Mouse (Mus musculus) liver, embryonic 16.5 days (tissue): ENCODE data around the gene Gm3285. TPM values are rescaled to one million over a fixed set of nuclear protein-coding genes. Genes with fewer than 3 reads are reported as not detected.

Source experiments
- ATAC-seq: fragments of 200-750 bp; cut with Nextera tagmentation; 2 replicates; pipeline ENCODE4 v1.8.0; 2017; ENCODE audit warnings: low read depth, mild to moderate bottlenecking, moderate number of reproducible peaks, moderate library complexity
- H3K27ac ChIP-seq: fragments of 300-500 bp; sonication (generic); 2 replicates; pipeline ENCODE4 v1.5.1; 2014; ENCODE audit warnings: mild to moderate bottlenecking, low read length
- H3K27me3 ChIP-seq: fragments of 300-500 bp; sonication (generic); 2 replicates; pipeline ENCODE4 v1.6.1; 2014; ENCODE audit warnings: low read depth, low read length, mixed read lengths; ENCODE audit not compliant: control insufficient read depth, insufficient read depth
- H3K36me3 ChIP-seq: fragments of 300-500 bp; sonication (generic); 2 replicates; pipeline ENCODE4 v1.6.1; 2014; ENCODE audit warnings: mild to moderate bottlenecking; ENCODE audit not compliant: control insufficient read depth, insufficient read depth
- H3K4me1 ChIP-seq: fragments of 300-500 bp; sonication (generic); 2 replicates; pipeline ENCODE4 v1.6.1; 2014; ENCODE audit warnings: low read depth, low read length, mixed read lengths; ENCODE audit not compliant: control insufficient read depth
- H3K4me2 ChIP-seq: fragments of 300-500 bp; sonication (generic); 2 replicates; pipeline ENCODE4 v1.6.1; 2014; ENCODE audit warnings: low read depth, low read length, mixed read lengths
- H3K4me3 ChIP-seq: fragments of 300-500 bp; sonication (generic); 2 replicates; pipeline ENCODE4 v1.5.1; 2014; ENCODE audit warnings: low read depth, mild to moderate bottlenecking, low read length
- H3K9ac ChIP-seq: fragments of 300-500 bp; sonication (generic); 2 replicates; pipeline ENCODE4 v1.6.1; 2014; ENCODE audit warnings: low read depth, low read length
- H3K9me3 ChIP-seq: fragments of 300-500 bp; sonication (generic); replicated peaks from 2 replicates; pipeline ENCODE4 v1.6.1; 2016; ENCODE audit warnings: low read length; ENCODE audit not compliant: control insufficient read depth
- WGBS: fragments of 180-500 bp; shearing (Covaris S2); extraction: QIAGEN DNeasy Blood & Tissue Kit; methylation state at CpG from one replicate; pipeline ENCODE4 v1.1.7; 2014; ENCODE audit not compliant: insufficient replicate concordance; 5-methylcytosine and 5-hydroxymethylcytosine counted together
- polyA plus RNA-seq: library from polyadenylated mRNA; unstranded; fragments of >200 nt; fragmentation: Nextera tagmentation; extraction: Ambion mirVana; gene quantifications from 2 replicates; pipeline ENCODE4 v1.2.1, GENCODE M21; 2015

Gene Gm3285
- polyA plus RNA-seq, 1 experiment from 2014 or later: not detected

- H3K27ac ChIP-seq: no peak overlapping the region
- H3K4me3 ChIP-seq: peak overlapping the region; percentile 64
- WGBS: 5% methylated on average over 35 of the region's 35 CpGs
- peaks cover 16% of the 10 kb centered on the region for H3K27me3 ChIP-seq
- no peaks in the 10 kb centered on the region for H3K9me3 ChIP-seq
- peaks cover 6% of the 10 kb centered on the region for H3K4me1 ChIP-seq
- H3K36me3 ChIP-seq: no peaks in the 10 kb centered on the region
- ATAC-seq: peak; percentile 66
- no peak overlapping the region for H3K9ac ChIP-seq
- peak overlapping the region; percentile 55 for H3K4me2 ChIP-seq
These were observed 41.3 kb downstream of the Gm3285 start for GRCm38 (mm10) chr10:77902894-77903715.

Other genes with a start within 250 kb of the Gm3285 start
- 43.7 and 46.3 TPM in 2 replicates for gene Ube2g2, start 239.7 kb upstream of the Gm3285 start, polyA plus RNA-seq
- gene Tspear, start 175.4 kb upstream of the Gm3285 start, polyA plus RNA-seq: 0.05 TPM in 1 of 2 replicates, not detected in the other
- gene Gm19402, start 171.2 kb upstream of the Gm3285 start, polyA plus RNA-seq: not detected in 2 replicates
- not detected in 2 replicates for gene Gm9508, start 164.7 kb upstream of the Gm3285 start, polyA plus RNA-seq
- gene Gm10272, start 155.3 kb upstream of the Gm3285 start, polyA plus RNA-seq: not detected in 2 replicates
- not detected in 2 replicates for gene Gm10024, start 150.5 kb upstream of the Gm3285 start, polyA plus RNA-seq
- gene Gm10142, start 146.2 kb upstream of the Gm3285 start, polyA plus RNA-seq: not detected in 2 replicates
- not detected in 2 replicates for gene Krtap12-1, start 141.4 kb upstream of the Gm3285 start, polyA plus RNA-seq
- not detected in 2 replicates for gene Gm10100, start 135.5 kb upstream of the Gm3285 start, polyA plus RNA-seq
- gene Gm18596, start 119.3 kb upstream of the Gm3285 start, polyA plus RNA-seq: not detected in 2 replicates
- gene Gm9736, start 110.6 kb upstream of the Gm3285 start, polyA plus RNA-seq: not detected in 2 replicates
- gene Gm3233, start 102.3 kb upstream of the Gm3285 start, polyA plus RNA-seq: not detected in 2 replicates
- gene Gm3238, start 90.7 kb upstream of the Gm3285 start, polyA plus RNA-seq: not detected in 2 replicates
- gene Gm7138, start 85.0 kb upstream of the Gm3285 start, polyA plus RNA-seq: not detected in 2 replicates
- not detected in 2 replicates for gene Gm3250, start 79.4 kb upstream of the Gm3285 start, polyA plus RNA-seq
- not detected in 2 replicates for gene Gm7137, start 73.8 kb upstream of the Gm3285 start, polyA plus RNA-seq
- not detected in 2 replicates for gene Gm9639, start 66.9 kb upstream of the Gm3285 start, polyA plus RNA-seq
- gene Gm19668, start 62.8 kb upstream of the Gm3285 start, polyA plus RNA-seq: not detected in 2 replicates
- gene Gm9507, start 50.1 kb upstream of the Gm3285 start, polyA plus RNA-seq: not detected in 2 replicates
- not detected in 2 replicates for gene Gm2696, start 47.3 kb upstream of the Gm3285 start, polyA plus RNA-seq
- gene Krtap10-4, start 34.9 kb upstream of the Gm3285 start, polyA plus RNA-seq: not detected in 2 replicates
- not detected in 2 replicates for gene Krtap10-10, start 26.0 kb upstream of the Gm3285 start, polyA plus RNA-seq
- not detected in 2 replicates for gene Gm36176, start 15.2 kb upstream of the Gm3285 start, polyA plus RNA-seq
- not detected in 2 replicates for gene Gm10318, start 9.1 kb upstream of the Gm3285 start, polyA plus RNA-seq
- gene Lrrc3, start 40.6 kb downstream of the Gm3285 start, polyA plus RNA-seq: 16.5 and 18.6 TPM in 2 replicates
- gene Trpm2, start 108.6 kb downstream of the Gm3285 start, polyA plus RNA-seq: 2.7 and 3.0 TPM in 2 replicates
- 3.7 and 4.0 TPM in 2 replicates for gene 1810043G02Rik, start 116.5 kb downstream of the Gm3285 start, polyA plus RNA-seq
- gene Pfkl, start 148.1 kb downstream of the Gm3285 start, polyA plus RNA-seq: 83.0 and 83.2 TPM in 2 replicates
- not detected in 2 replicates for gene Dnmt3l, start 180.0 kb downstream of the Gm3285 start, polyA plus RNA-seq
- gene Aire, start 181.6 kb downstream of the Gm3285 start, polyA plus RNA-seq: not detected in 2 replicates
- 1.5 and 1.7 TPM in 2 replicates for gene Icosl, start 207.3 kb downstream of the Gm3285 start, polyA plus RNA-seq